Mouse (Mus musculus) layer of hippocampus, postnatal 36 days (tissue): ENCODE measurements at regions not wholly inside any gene's neighbourhood (a gene's known extent, or its start where the extent isn't known, plus 50 kb on each side); places are given as distances from the start of the nearest gene placed in this dataset.
"Not testable (repeated sequence)": the region's sequence is repeated elsewhere in the genome, so short reads cannot be mapped to it uniquely, and the experiment has no call there.

ENCODE experiments used
- DNase-seq, 2 experiments: peaks; one replicate each; pipeline ENCODE4 v3.0.0; 2022

DNA sequence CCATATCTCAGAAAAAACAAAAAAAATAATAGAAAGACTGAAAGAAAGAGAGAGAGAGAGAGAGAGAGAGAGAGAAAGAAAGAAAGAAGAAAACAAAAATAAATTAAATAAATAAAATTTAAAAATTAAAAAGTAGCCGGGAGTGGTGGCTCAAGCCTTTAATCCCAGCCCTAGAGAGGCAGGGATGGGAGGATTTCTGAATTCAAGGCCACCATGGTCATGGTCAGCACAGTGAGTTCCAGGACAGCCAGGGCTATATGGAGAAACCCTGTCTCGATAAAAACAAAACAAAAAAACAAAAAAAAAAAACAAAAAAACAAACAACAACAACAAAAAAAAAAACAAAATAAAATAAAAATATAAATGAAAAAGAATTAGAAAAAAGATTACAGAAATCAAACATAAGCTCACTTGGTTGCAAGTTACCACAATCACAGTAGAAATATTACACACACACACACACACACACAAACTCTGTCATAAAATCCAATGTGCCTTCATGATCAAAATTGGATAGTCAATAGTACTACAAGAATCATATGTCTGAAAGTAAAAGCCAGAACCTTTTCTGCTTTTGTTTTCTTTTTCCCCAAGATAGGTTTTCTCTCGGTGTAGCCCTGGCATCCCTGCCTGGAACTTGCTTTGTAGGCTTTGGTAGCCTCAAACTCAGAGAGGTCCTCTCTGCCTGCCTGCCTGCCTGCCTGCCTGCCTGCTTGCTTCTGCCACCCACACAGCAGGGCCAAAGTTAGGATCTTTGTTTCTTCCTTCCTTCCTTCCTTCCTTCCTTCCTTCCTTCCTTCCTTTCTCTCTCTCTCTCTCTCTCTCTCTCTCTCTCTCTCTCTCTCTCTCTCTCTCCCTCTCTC is 476.1 kb upstream of the Olfr161 start:
- DNase-seq, result peak; percentile 6 to 10

DNA sequence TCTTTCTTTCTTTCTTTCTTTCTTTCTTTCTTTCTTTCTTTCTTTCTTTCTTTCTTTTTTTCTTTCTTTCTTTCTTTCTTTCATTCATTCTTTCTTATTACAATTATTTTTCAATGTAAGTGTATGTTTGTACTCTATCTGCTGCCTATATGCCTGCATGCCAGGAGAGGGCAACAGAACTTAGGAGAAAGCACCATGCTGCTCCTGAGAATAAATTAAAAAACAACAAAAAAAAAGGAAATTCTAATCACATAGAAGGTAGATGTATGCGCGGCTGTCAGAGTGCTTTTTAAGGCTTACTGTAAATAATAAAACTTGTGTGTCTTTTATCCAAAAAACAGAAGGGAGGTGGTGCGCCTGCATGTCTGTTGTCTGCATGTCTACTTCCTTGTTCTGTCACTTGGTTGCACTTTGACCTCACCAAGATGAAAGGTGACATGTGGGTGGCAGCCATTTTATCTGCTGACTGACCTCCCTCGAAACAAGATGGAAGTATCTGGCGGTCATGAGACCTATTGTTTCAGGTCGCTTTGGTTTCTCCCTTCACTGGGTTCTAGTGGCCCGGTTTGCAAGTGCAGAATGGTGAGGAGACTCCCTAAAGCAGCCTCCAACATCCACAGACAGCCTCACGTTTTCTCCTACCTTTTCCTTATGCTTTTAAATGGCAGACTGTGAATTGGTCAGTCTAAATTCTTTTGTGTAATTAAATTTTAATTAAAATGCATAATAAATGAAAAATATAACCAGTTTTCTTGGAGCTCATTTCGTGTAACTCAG is 475.3 kb upstream of the Olfr161 start:
- peak in 1 of 2 experiments; percentile 3 for DNase-seq

DNA sequence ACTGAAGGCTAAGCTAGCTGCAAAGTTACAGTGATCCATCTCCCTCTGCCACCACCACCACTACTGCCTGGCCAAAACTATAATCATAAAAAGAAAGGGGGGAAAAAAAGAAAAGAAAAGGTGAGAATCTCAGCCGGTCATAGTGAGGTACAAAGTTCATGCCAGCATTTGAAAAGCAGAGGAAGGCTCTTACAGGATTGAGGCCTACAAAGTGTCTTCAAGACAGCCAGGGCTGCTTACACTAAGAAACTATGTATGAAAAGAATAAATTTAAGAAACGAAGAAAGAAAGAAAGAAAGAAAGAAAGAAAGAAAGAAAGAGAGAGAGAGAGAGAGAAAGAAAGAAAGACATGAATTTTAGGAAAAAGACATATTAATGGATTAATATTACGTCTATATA is 474.7 kb upstream of the Olfr161 start:
- DNase-seq, result peak in 1 of 2 experiments; percentile 7

DNA sequence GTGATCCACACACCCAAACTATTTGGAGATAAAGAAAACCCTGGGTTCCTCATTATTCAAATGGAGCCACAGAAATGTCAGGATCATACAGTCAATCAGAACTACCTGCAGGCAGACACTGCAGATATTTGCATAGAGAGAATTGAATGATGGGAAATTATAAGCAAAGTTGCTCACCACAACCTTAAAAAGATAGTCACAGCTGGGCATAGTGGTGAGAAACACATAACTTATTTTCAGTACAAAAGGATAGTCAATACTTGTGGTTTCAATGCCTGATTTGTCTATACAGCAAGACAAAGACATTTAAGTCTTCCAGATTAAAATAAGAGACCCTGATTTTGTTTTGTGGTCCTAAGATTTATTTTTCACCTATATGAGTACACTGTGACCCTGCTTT is 469.6 kb upstream of the Olfr161 start:
- not testable (repeated sequence) for DNase-seq

DNA sequence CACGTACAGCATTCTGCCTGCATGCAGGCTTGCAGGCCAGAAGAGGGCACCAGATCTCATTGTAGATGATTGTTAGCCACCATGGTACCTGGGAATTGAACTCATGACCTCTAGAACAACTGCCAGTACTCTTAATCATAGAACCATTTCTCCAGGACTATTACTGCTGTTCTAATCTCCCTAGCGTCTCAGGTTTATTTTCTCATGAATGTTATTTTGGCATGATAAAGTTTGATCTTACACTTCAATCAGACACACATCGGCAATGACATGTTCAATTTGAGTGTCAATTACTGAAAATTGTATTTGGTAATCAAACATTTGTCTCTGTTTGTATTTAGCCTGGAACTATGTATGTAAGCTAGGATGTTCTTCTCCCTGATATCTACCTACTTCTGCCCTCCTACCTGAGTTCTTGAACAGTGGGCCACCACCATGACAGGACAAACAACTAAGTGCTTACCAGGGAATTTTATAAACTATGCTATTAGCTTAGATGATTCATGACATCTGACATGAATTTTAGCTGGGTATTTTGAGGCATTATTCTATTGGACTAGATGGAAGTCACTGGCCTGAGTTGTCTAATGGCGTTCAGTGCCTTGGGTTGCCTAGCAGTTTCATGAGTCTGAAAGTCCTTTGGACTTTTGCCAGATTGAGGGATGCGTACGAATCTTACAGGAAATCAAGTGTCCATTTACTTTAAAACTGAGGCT is 468.5 kb upstream of the Olfr161 start:
- not testable (repeated sequence) for DNase-seq

DNA sequence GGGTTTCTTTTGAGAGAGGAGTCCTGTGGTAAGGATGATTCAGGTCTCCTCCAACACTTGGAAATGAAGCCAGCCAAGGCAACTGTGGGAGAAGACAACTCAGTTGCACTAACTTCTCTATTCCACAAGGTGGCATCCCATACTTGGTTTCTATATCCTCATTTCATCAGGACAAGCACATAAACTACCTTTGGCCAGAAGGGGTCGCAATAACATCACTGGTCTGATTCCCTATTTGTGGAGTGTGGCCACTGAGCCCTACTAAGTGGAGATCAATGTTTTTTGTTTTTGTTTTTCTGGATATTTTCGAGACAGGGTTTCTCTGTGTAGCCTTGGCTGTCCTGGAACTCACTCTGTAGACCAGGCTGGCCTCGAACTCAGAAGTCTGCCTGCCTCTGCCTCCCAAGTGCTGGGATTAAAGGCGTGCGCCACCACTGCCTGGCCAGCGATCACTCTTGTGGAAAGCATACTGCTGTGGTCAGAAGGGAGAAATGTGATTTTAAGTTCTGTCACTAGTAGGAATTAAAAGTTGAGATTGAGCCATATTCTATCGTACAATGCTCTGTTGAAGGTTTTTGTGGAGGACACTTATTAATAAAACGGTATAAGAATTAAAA is 467.9 kb upstream of the Olfr161 start:
- peak in 1 of 2 experiments; percentile 2 for DNase-seq

DNA sequence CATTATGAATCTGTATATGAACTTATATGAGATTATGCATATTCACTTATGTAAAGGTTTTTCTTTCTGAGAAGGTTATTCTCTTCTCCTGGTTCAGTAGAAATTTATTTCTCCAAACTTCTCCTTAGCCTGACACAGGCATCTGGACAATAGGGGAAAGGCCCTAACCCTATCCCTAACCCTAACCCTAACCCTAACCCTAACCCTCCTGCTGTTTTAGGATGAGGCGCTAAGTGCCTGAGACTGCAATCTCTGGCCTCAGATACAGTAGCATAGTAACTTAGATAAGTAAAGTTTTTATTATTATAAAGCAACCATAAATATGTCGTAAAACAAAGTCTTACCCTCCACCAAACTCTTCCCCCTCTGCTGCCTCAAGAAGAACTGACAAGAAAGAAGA is 463.5 kb upstream of the Olfr161 start:
- not testable (repeated sequence) for DNase-seq
